Mouse (Mus musculus) cerebellum, postnatal 14 days (tissue): ENCODE measurements around the gene Tdrd9.

Experiments used
- DNase-seq, 2 experiments: peaks; one replicate each; pipeline ENCODE4 v3.0.0; 2021; ENCODE audit warnings: mixed read lengths in 2 of 2

Gene Tdrd9

GRCm38 (mm10) chr12:112033409-112033975 lies 62.1 kb downstream of the Tdrd9 start:
- no peak for DNase-seq

GRCm38 (mm10) chr12:112035341-112036100 lies 64.2 kb downstream of the Tdrd9 start:
- peak; percentile 8 to 14 for DNase-seq

GRCm38 (mm10) chr12:112038441-112038840 lies 67.1 kb downstream of the Tdrd9 start:
- DNase-seq, result no peak

GRCm38 (mm10) chr12:112039169-112039568 lies 67.8 kb downstream of the Tdrd9 start:
- no peak for DNase-seq

GRCm38 (mm10) chr12:112042681-112043080 lies 71.3 kb downstream of the Tdrd9 start:
- DNase-seq, result no peak

GRCm38 (mm10) chr12:112077651-112078050 lies 106.3 kb downstream of the Tdrd9 start:
- DNase-seq, result peak; percentile 90 to 93

DNA sequence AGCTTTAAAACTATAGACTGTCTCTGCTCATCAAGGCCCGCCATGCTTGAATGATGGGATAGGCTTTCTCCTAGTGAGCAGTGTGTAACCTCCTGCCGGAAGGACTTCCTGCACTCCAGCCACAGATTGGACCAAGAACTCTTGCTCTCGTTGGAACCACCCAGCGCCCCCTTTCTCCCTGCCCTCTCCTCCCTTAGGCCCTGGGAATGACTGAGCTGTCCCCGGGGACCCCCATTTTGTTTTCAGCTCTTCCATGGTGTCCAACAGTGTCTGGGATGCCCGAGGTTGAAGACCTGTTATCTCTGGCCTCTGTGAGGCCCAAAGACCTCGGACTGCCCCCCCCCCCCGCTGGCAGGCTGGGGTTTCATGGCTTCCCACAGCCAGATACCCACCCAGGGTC lies 108.6 kb downstream of the Tdrd9 start:
- no peak for DNase-seq

GRCm38 (mm10) chr12:112080911-112081310 lies 109.6 kb downstream of the Tdrd9 start:
- DNase-seq, result no peak

DNA sequence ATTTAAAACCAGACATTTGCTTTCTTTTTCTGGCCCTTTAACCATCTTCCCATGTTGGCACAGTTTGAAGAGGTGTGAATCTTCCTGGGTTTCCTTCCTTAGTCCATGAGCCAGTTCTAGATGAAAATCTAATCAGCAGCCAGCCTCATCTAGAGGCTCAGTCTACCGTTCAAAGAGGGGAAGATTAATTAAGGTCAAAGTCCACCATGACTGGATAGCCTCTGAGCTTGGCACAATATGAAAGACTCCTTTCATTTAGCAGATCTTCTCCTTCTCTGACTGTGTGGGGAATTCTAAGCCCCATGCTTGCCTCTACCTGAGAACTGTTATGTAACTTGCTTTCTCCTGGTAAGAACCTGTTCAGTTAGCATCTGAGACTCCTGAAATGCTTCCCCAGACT lies 110.9 kb downstream of the Tdrd9 start:
- no peak for DNase-seq

GRCm38 (mm10) chr12:112086250-112086649 lies 114.9 kb downstream of the Tdrd9 start:
- no peak for DNase-seq

GRCm38 (mm10) chr12:112086726-112087125 lies 115.4 kb downstream of the Tdrd9 start:
- no peak for DNase-seq

GRCm38 (mm10) chr12:112088609-112089324 lies 117.4 kb downstream of the Tdrd9 start:
- DNase-seq, result no peak

DNA sequence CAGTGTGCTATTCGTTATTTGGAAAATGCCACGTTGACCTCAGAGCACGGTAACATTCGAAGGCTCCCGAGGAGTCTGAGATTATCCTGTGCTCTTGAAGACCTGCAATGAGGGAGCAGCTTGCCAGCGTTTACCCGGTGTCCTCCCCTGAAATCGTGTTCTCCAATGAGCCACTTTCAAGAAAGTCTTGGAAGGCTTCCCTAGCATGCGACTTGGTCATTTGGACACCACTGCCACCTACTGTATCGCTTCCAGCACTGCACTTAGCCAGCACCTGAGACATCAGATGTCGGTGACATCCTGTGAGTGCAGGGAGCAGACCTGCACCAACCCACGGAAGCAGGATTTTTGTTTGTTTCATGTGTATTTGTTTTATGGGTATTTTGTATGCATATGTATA lies 119.7 kb downstream of the Tdrd9 start:
- peak; percentile 89 to 91 for DNase-seq

GRCm38 (mm10) chr12:112094261-112094880 lies 123.0 kb downstream of the Tdrd9 start:
- no peak for DNase-seq

DNA sequence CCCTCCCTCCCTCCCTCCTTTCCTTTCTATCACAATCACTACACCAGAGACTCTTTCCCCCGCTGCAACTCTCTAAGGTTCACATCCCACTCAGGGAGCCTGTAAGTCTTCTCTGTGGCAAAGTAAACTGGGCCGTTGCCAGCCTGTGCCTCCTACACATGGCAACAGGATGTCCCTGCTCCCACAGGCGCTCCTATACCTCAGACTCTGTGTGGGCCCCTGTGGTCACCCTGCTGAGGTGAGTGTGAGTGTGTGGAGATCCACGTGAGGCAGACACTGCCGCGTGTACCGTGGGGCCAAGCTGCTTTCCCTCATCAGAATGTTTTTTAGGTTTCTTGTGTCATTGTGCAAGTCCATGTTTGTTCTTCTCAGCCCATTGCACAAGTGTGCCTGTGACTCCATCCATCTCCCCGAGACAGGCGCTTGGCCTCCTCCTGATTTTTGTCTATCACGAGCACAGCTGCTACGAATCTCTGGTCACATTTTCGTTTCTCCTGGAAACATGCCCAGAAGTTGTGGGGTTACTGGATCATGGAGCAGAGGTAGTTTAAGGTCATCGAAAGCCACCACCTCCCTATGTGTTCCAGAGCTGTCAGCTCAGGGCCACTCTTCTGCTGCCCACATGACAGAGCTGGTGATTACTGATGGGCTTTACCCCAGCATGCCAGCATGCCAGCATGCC lies 124.8 kb downstream of the Tdrd9 start:
- no peak for DNase-seq

GRCm38 (mm10) chr12:112096733-112097117 lies 125.4 kb downstream of the Tdrd9 start:
- DNase-seq, result no peak

- DNase-seq, result no peak
These were observed 128.7 kb downstream of the Tdrd9 start for GRCm38 (mm10) chr12:112100106-112100505.

- DNase-seq, result no peak
These were observed 129.7 kb downstream of the Tdrd9 start for GRCm38 (mm10) chr12:112101045-112101444.

DNA sequence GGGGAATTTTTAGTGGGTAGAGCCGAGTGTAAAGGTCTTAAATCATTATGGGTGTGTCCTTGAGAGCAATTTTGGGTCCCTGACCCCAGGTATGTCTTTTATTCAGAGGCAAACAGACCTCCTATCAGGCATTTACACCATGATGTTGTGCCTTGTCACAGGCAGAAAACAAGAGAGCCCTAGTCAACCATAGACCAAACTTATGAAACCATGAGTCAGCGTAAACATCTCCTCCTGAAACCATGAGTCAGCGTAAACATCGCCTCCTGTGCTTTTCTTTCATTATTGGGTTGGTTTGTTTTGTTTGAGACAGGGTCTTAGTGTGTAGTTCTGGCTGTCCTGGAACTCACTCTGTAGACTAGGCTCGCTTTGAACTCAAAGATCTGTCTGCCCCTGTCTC lies 131.8 kb downstream of the Tdrd9 start:
- no peak for DNase-seq

DNA sequence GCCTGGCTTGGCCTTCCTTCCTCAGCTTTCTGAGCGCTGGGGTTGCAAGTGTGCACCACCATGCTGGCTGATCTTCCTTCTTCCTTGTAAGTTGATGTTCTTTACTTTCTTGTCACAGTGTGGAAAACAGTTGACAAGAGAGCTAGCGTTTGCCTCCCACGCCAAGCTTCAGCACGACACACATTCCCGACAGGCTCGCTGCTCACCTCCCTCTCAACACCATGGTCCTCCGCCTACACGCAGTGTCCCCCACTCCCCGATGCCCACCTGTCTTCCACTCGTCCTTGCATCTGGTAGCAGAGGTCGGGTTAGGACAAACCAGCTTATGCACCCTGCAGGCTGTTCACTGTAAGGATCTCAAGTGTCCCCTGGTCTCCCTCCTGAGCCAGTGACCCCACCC lies 133.5 kb downstream of the Tdrd9 start:
- DNase-seq, result no peak

- no peak for DNase-seq
These were observed 135.2 kb downstream of the Tdrd9 start, which contains the start of gene Aspg for GRCm38 (mm10) chr12:112106541-112106971. Aspg (plus strand) TSS chr12:112106679.

DNA sequence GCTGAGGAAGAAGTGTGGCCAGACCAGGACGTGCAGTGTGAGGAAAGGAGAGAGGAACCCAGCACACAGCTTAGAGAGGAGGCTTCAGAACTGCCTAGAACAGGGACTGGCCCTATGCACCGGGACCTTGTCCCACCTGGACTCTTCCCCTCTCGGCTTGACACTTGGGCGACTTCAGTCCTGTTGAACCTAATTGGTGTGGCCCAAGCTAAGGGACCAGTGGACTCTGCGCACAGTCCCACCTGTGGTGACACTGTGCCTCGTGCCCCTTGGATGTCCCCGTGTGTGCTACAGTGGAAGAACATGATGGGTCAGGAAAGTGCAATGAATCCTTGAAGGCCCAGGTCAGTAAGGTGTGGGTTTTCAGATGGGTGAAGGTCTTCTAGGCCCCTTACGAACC lies 136.3 kb downstream of the Tdrd9 start:
- no peak for DNase-seq
